Mouse (Mus musculus) urinary bladder, postnatal 14 days (tissue): ENCODE measurements around the gene Rad54l2.

Experiments used
- DNase-seq: peaks from one replicate; pipeline ENCODE4 v3.0.0; 2021; ENCODE audit warnings: low spot score

Rad54l2 gene

DNA sequence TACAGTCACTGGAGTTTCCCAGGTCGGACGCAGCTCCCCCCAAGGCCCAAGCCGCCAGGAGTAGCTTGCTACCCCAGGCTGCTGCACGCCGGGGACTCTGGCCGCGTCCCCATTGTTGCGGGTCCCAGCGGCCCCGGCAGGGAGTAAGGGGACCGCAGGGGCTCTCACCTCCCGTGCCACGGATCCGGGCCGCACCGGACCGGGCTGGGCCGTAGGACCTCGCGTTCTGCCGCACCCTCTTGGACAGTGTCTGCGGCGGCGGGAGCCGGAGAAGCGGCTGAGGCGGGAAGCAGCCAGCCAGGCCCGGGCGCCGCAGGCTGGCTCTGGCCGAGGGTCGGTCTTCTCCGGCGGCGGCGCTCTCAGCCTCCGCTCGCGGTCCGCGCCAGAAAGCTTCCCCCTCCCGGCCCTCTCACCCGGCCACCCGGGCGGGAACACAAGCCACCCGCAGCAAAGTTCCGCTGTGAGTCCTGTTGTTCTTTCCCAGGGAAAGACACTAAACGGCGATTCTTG lies at the start of gene Rad54l2:
Gene Rad54l2, minus strand, starts transcription at position 383 of the 510 bp plus-strand sequence.
- peak; percentile 82 for DNase-seq

GRCm38 (mm10) chr9:106822381-106823104 lies 33.5 kb upstream of the Rad54l2 start:
- DNase-seq: peak; percentile 90

- DNase-seq: peak; percentile 93
Measured at GRCm38 (mm10) chr9:106821618-106822380, 32.8 kb upstream of the Rad54l2 start, which contains the start of gene Dcaf1. Gene Dcaf1 (plus strand): TSS chr9:106821874.

GRCm38 (mm10) chr9:106821050-106821617 lies 32.1 kb upstream of the Rad54l2 start:
- no peak for DNase-seq

DNA sequence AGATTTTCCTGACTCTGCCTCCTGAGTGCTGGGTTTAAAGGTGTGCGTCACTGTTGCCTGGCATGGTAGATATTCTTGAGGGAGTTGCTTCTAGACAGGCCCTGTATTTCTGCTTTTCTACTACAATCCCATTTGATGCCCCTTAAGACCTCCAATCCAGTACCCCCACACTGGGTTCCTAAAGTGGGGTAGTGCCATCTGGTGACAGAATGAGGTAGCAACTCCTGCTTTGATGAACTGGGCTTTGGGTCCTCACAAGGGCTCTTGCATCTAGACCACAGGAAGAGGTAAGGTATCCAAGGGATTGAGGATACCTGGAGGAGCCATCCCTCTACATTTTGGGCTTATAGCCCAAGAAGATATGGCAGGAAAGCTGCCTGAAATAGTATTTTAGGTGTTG lies 30.2 kb upstream of the Rad54l2 start:
- no peak for DNase-seq

GRCm38 (mm10) chr9:106818191-106818590 lies 29.2 kb upstream of the Rad54l2 start:
- DNase-seq: no peak

DNA sequence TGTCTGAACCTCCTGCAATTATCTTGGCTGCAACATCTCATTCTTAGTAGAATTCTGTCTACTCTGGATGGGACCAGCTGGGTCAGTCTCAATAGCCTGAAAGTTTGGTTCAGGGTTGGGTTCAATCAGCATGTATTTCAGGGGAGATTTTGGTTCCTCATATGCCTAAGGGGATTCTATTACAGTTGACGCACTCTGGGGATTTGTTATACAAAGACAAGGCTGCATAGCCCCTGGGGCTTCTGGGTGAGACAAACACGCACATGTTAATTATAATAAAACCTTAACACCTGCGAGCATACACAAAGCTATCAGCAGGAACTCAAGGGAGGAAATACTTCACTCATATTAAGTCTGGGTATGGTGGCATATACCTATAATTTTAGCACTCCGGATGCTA lies 17.5 kb upstream of the Rad54l2 start:
- no peak for DNase-seq

DNA sequence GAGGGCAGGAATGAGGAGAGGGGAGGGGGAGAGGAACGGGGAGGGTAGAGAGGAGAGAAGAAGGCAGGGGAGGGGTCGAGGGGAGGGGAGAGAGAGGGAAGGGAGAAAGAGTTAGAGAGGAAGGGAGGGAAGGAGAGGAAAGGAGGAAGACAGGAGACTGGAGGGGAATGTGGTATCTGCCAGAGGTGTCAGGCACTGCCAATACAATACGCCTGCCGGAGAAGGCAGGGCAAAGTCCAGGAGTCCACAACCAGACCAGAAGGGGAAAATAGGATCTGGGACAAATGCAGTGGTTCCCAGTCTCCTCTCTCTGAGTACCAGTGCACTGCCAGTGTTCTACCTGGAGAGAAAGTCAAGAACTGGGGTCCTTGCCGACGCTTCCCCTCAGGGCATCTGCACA lies 1.8 kb upstream of the Rad54l2 start:
- DNase-seq: no peak

DNA sequence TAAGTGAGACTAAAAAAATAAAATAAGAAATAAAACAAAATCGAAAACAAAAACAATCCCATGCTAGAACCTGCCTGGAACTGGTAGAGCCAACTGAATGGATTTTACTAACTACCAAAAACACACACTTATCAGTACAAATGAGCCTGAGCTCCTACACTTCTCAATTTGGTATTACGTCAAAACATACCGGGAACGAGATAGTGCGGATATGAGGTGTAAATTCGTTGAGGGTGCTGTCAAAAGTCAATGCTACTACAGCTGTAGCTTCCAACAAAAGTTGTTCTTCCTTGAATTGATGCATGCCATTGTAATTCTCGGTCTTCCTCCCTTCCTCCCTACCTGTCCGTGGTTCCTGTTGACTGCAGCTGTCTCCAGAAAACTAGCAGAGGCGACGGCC lies 369 bp upstream of the Rad54l2 start:
- DNase-seq: no peak

DNA sequence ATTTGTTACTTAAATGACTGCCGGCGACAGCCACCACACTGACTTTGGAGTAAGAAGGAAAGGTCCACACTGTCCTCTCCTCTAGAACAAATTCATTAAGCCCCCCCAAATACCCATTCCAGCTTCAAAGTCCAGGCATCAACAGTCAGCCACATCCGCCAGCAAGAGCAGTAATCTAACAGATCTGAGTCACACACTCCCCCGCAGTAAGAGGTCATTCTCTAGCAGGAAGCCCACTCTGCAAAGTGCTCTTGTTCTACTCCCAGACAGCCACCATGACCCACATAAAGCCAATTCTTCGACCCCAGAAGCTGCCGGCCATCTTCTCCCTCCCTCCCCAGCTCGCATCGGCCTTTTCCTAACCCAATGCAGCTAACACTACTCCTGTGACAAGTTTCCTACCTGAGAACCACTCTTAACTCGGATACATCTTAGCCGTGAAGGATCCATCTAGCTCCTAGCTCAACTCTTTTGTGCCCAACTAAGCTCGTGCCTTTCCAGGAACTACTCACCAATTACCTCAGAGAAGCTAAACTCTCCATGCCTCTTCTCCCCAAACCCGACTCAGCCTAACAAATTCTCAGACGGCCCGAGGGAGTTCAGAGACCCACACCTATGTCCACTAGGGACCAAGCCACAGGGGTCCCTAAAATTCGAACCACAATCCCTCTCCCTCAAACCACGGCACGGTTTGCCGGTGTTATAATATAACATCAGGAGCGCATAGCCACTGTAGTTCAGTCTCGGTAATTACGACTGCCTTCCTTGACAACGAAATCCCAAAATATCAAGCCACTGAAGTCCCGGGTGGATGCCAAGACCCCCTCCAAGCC lies 799 bp downstream of the Rad54l2 start:
- peak; percentile 4 for DNase-seq

GRCm38 (mm10) chr9:106785206-106785605 lies 3.8 kb downstream of the Rad54l2 start:
- no peak for DNase-seq

- no peak for DNase-seq
Measured at GRCm38 (mm10) chr9:106783554-106783953, 5.4 kb downstream of the Rad54l2 start.

DNA sequence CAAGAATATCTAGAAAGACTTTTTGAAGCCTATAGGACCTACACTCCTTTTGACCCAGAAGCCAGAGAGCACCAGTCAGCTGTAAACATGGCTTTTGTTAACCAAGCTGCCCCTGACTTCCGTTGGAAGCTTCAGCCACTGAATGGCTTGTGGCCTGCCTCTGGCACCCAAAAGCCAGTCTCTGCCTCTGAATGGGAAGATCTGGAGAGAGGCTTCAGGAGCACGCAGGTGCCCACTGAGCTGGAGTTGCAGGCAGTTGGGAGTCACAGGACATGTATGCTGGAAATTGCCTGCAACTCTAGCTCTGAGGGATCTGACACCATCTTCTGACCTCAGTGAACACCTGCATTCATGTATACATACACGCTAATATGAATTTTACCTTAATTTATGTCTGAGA lies 8.9 kb downstream of the Rad54l2 start:
- no peak for DNase-seq

DNA sequence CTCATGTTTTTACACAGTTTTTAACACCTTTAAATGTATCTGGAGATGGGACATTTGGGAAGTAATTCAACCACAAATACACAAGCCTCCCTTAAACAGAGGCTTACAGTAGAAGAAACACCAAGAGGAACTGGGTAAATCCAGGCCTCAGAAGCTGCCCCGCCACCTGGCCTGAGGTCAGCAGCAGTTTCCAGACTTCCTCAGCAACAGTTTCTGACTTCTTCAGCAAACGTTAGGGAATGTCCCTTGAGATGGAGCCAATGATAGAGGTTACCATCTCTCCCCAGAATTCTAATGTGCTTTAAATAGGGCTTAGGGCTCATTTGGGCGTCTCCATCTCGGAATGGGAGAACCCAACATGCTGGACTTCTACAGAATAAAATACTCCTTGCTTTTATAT lies 10.7 kb downstream of the Rad54l2 start:
- no peak for DNase-seq

DNA sequence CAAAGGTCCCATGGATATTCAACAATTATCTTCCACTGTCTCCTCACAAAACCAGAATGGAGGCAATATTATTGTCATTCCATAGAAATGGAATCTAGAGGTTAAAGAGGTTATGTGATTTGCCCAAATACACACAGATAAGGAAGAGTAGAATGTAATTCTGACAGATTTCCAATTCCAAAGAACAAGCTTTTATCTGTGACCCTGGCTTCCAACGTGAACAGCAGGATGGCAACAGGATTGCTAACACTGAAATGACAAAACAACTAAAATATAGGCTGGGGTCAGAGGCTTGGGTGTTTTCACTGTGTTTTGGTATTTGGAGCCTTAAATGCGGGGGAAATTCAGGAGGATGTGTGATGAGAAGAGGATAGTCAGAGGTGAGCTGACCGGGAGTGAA lies 11.6 kb downstream of the Rad54l2 start:
- no peak for DNase-seq

DNA sequence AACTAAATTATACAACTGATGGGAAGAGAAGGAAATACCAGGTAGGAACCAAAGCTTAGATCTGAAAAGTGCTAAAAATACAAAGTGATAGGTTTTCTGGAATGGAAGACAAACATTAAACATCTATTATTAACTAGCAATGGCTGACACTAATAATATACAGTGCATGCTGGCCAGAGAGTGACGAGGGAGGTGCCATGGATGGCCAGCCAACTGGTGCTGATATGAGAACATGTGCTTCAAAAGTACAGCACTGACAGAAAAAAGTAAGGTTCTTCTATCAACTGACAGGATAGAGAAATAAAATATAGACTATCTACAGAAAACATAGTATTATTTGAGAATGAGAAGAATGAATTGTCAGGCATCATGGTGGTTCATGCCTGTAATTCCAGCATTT lies 12.9 kb downstream of the Rad54l2 start:
- no peak for DNase-seq

GRCm38 (mm10) chr9:106771770-106772169 lies 17.2 kb downstream of the Rad54l2 start:
- DNase-seq: no peak

GRCm38 (mm10) chr9:106770216-106770615 lies 18.8 kb downstream of the Rad54l2 start:
- no peak for DNase-seq

- DNase-seq: no peak
Measured at GRCm38 (mm10) chr9:106769781-106770180, 19.2 kb downstream of the Rad54l2 start.

DNA sequence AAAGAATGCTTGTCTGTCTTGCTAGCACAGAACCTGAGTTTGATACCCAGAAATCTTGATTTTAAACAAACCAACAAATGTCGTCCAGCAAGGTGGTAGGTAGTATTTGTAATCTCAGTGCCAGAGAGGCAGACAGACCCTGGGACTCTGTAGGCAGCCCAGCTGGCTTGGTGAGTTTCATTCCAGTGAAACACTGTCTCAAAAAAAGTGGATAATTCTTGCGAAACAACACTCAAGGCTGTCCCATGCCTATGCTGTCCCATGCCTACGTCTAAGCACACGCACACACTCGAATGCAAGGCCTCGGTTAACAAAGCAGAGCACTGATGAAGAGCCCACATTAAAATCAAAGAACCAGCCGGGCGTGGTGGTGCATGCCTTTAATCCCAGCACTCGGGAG lies 32.6 kb downstream of the Rad54l2 start:
- no peak for DNase-seq

- no peak for DNase-seq
Measured at GRCm38 (mm10) chr9:106755776-106756175, 33.2 kb downstream of the Rad54l2 start.

GRCm38 (mm10) chr9:106754311-106754710 lies 34.7 kb downstream of the Rad54l2 start:
- DNase-seq: no peak
